Mouse (Mus musculus) layer of hippocampus, adult 9-10 months (tissue): ENCODE measurements around the gene Msgn1.

Source experiments
- DNase-seq: peaks from one replicate; pipeline ENCODE4 v3.0.0; 2022; ENCODE audit warnings: low spot score

The Msgn1 gene

GRCm38 (mm10) chr12:11208872-11209271 lies at the start of gene Msgn1:
Msgn1 (minus strand) TSS chr12:11208972.
- DNase-seq: no peak

- DNase-seq: no peak
Observed at GRCm38 (mm10) chr12:11250322-11250721, 41.5 kb upstream of the Msgn1 start.

GRCm38 (mm10) chr12:11247460-11247859 lies 38.7 kb upstream of the Msgn1 start:
- DNase-seq: no peak

GRCm38 (mm10) chr12:11235996-11236395 lies 27.2 kb upstream of the Msgn1 start:
- no peak for DNase-seq

- DNase-seq: no peak
Observed at GRCm38 (mm10) chr12:11230267-11230666, 21.5 kb upstream of the Msgn1 start.

- no peak for DNase-seq
Observed at GRCm38 (mm10) chr12:11226529-11227268, 17.9 kb upstream of the Msgn1 start.

- no peak for DNase-seq
Observed at GRCm38 (mm10) chr12:11226123-11226522, 17.4 kb upstream of the Msgn1 start.

- no peak for DNase-seq
Observed at GRCm38 (mm10) chr12:11224722-11225121, 15.9 kb upstream of the Msgn1 start.

GRCm38 (mm10) chr12:11223090-11223489 lies 14.3 kb upstream of the Msgn1 start:
- DNase-seq: no peak

- no peak for DNase-seq
Observed at GRCm38 (mm10) chr12:11222566-11222965, 13.8 kb upstream of the Msgn1 start.

- no peak for DNase-seq
Observed at GRCm38 (mm10) chr12:11221524-11222330, 13.0 kb upstream of the Msgn1 start.

GRCm38 (mm10) chr12:11217726-11218250 lies 9.0 kb upstream of the Msgn1 start:
- no peak for DNase-seq

- no peak for DNase-seq
Observed at GRCm38 (mm10) chr12:11216454-11216853, 7.7 kb upstream of the Msgn1 start.

GRCm38 (mm10) chr12:11215555-11215954 lies 6.8 kb upstream of the Msgn1 start:
- DNase-seq: no peak

GRCm38 (mm10) chr12:11214776-11215175 lies 6.0 kb upstream of the Msgn1 start:
- no peak for DNase-seq

- DNase-seq: no peak
Observed at GRCm38 (mm10) chr12:11212881-11213280, 4.1 kb upstream of the Msgn1 start.

GRCm38 (mm10) chr12:11210361-11210760 lies 1.6 kb upstream of the Msgn1 start:
- no peak for DNase-seq

- no peak for DNase-seq
Observed at GRCm38 (mm10) chr12:11209636-11210035, 864 bp upstream of the Msgn1 start.

- no peak for DNase-seq
Observed at GRCm38 (mm10) chr12:11206321-11206720, 2.5 kb downstream of the Msgn1 start.

GRCm38 (mm10) chr12:11203694-11204665 lies 4.8 kb downstream of the Msgn1 start:
- no peak for DNase-seq

- no peak for DNase-seq
Observed at GRCm38 (mm10) chr12:11202476-11202875, 6.3 kb downstream of the Msgn1 start.

- DNase-seq: no peak
Observed at GRCm38 (mm10) chr12:11200711-11201110, 8.1 kb downstream of the Msgn1 start.
